ENCODE assay signal across 8 mouse cellular contexts in the genomic region with DNA sequence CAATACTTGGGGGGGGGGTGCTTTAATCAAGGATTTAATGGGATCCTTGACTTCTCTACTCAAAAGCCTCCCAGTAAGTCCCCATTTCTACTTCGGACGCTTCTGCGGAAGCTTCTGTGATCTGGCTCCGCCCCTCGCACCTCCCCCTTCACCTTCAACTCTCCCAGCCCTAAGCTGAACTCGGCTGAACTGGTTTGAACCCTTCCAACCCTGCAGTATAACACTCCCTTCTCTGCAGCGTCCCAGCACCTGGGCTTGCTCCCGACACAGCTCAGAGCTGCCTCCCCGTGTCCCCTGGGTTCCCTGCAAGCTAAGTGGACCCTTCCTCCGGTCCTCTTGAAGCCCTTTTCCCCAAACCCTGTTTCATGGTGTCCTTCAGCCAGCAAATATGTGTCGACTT.
DNase-seq lines count a peak whose midpoint lies in the region; ATAC-seq and TF ChIP-seq lines count a peak whose summit lies in the region.

No protein-coding gene starts in this region.

- peaks cover 7 to 19% of the 10 kb centered on the region in 2 experiments for H3K4me1 ChIP-seq in CH12.LX (ENCODE audit: control insufficient read depth in 1 of 2, insufficient read depth in 2 of 2)
- no peaks in the 10 kb centered on the region for H3K4me1 ChIP-seq in forebrain, postnatal 0 days (ENCODE audit: insufficient read depth)
- peaks cover 12% of the 10 kb centered on the region for H3K4me1 ChIP-seq in hindbrain, embryonic 13.5 days (replicated peaks)
- peaks cover 6% of the 10 kb centered on the region for H3K4me1 ChIP-seq in limb, embryonic 15.5 days

- DNase-seq in CH12.LX (ENCODE audit: extremely low read depth), result no peak
- DNase-seq in adrenal gland, postnatal 14 days, result peak; percentile 85
- DNase-seq in forebrain, postnatal 0 days, result no peak
- DNase-seq in thymus, postnatal 10 days (ENCODE audit: low spot score in 2 of 2), result peak; percentile 40 to 61
- DNase-seq in layer of hippocampus, adult 18-20 months (ENCODE audit: low spot score in 2 of 2), result no peak

- peaks cover 3% of the 10 kb centered on the region for H3K9me3 ChIP-seq in CH12.LX (replicated peaks; ENCODE audit: low read length)
- H3K9me3 ChIP-seq in forebrain, postnatal 0 days (ENCODE audit: low read length), result no peaks in the 10 kb centered on the region
- peaks cover 4% of the 10 kb centered on the region for H3K9me3 ChIP-seq in hindbrain, embryonic 13.5 days
- no peaks in the 10 kb centered on the region for H3K9me3 ChIP-seq in limb, embryonic 15.5 days

- no peak for ATAC-seq in forebrain, postnatal 0 days
- ATAC-seq in hindbrain, embryonic 13.5 days (ENCODE audit: low FRiP score), result no peak
- no peak for ATAC-seq in limb, embryonic 15.5 days (ENCODE audit: insufficient number of reproducible peaks, low FRiP score, low TSS enrichment, low read depth)

- TF ChIP-seq POLR2A in CH12.LX (IDR thresholded peaks at IDR 0.05; ENCODE audit: low read depth, low read length) (peak; percentile 52), myocyte (IDR thresholded peaks at IDR 0.05; ENCODE audit: insufficient read length, low read depth) (no peak)

- TF ChIP-seq RAD21 in CH12.LX (IDR thresholded peaks at IDR 0.05; ENCODE audit: low read depth, low read length), result peak; percentile 39

- H3K4me2 ChIP-seq in CH12.LX (ENCODE audit: insufficient read depth, low read depth, poor library complexity, severe bottlenecking) (peak overlapping the region; percentile 69), myocyte (ENCODE audit: low read depth) (peak overlapping the region; percentile 7)
- 0 out of 2 replicates have a peak overlapping the region, but pooled peaks have one; percentile 27 for H3K4me2 ChIP-seq in forebrain, postnatal 0 days (ENCODE audit: low read depth)
- peak overlapping the region; percentile 29 for H3K4me2 ChIP-seq in hindbrain, embryonic 13.5 days
- H3K4me2 ChIP-seq in limb, embryonic 15.5 days, result peak overlapping the region; percentile 25

- H3ac ChIP-seq in myocyte (ENCODE audit: control insufficient read depth, insufficient read length), result no peak overlapping the region

- no peak overlapping the region for H3K4me3 ChIP-seq in CH12.LX (replicated peaks in 1 of 3; ENCODE audit: low read depth in 2 of 3, low read length in 2 of 3, poor library complexity in 1 of 3)
- no peak overlapping the region for H3K4me3 ChIP-seq in forebrain, postnatal 0 days (ENCODE audit: low read depth, low read length)
- H3K4me3 ChIP-seq in hindbrain, embryonic 13.5 days, result no peak overlapping the region
- H3K4me3 ChIP-seq in limb, embryonic 15.5 days, result no peak overlapping the region
- H3K4me3 ChIP-seq in myocyte, result no peak overlapping the region

- dilution Hi-C loops in CH12.LX (cut with MboI; ENCODE audit: extremely low pct_ligation_motif_present, extremely low pct_unique_long_range_greater_than_20kb, low sequenced_read_pairs), result no loop called here

- no peak overlapping the region for H3K27ac ChIP-seq in CH12.LX (ENCODE audit: insufficient read depth, low read depth)
- H3K27ac ChIP-seq in forebrain, postnatal 0 days (ENCODE audit: low read depth, low read length), result no peak overlapping the region
- no peak overlapping the region for H3K27ac ChIP-seq in hindbrain, embryonic 13.5 days
- H3K27ac ChIP-seq in limb, embryonic 15.5 days, result no peak overlapping the region

- WGBS in forebrain, postnatal 0 days, result 10% methylated on average over 11 of the region's 11 CpGs
- WGBS in hindbrain, embryonic 13.5 days, result 7% methylated on average over 11 of the region's 11 CpGs
- WGBS in limb, embryonic 15.5 days, result 4% methylated on average over 11 of the region's 11 CpGs

- peak overlapping the region; percentile 32; the same call in 1 of the 2 replicates for H3K9ac ChIP-seq in CH12.LX (ENCODE audit: insufficient read depth, low read depth)
- no peak overlapping the region for H3K9ac ChIP-seq in forebrain, postnatal 0 days
- H3K9ac ChIP-seq in hindbrain, embryonic 13.5 days, result no peak overlapping the region
- no peak overlapping the region for H3K9ac ChIP-seq in limb, embryonic 15.5 days

- H3K27me3 ChIP-seq in CH12.LX (replicated peaks) (no peaks in the 10 kb centered on the region), myocyte (ENCODE audit: control insufficient read depth, insufficient read depth, insufficient read length) (no peaks in the 10 kb centered on the region)
- H3K27me3 ChIP-seq in forebrain, postnatal 0 days (ENCODE audit: insufficient read depth, low read length), result 0 out of 2 replicates have a peak, but pooled peaks cover 5% of the 10 kb centered on the region
- H3K27me3 ChIP-seq in hindbrain, embryonic 13.5 days, result peaks cover 14% of the 10 kb centered on the region
- H3K27me3 ChIP-seq in limb, embryonic 15.5 days, result no peaks in the 10 kb centered on the region

- peak in 1 of 2 experiments; percentile 47; a peak in 2 of 4 replicates for TF ChIP-seq CTCF in CH12.LX (conservative IDR thresholded peaks at IDR 0.05 in 1 of 2, IDR thresholded peaks at IDR 0.05 in 1 of 2; ENCODE audit: low read depth in 2 of 2, low read length in 2 of 2)
- TF ChIP-seq CTCF in forebrain, postnatal 0 days (IDR thresholded peaks at IDR 0.05; ENCODE audit: low read depth), result peak; percentile 29

- no peaks in the 10 kb centered on the region for H3K36me3 ChIP-seq in CH12.LX (replicated peaks in 1 of 2; ENCODE audit: control insufficient read depth in 1 of 2, insufficient read depth in 1 of 2, low read length in 1 of 2)
- H3K36me3 ChIP-seq in forebrain, postnatal 0 days (ENCODE audit: insufficient read depth), result no peaks in the 10 kb centered on the region
- no peaks in the 10 kb centered on the region for H3K36me3 ChIP-seq in hindbrain, embryonic 13.5 days
- no peaks in the 10 kb centered on the region for H3K36me3 ChIP-seq in limb, embryonic 15.5 days
- no peaks in the 10 kb centered on the region for H3K36me3 ChIP-seq in myocyte (ENCODE audit: control insufficient read depth, insufficient read depth)

- in situ Hi-C loops in CH12.LX (cut with MboI; ENCODE audit: low pct_ligation_motif_present, low pct_unique_long_range_greater_than_20kb, low sequenced_read_pairs), result no loop called here

- no peak for TF ChIP-seq EP300 in CH12.LX (IDR thresholded peaks at IDR 0.05; ENCODE audit: low read length)

- H3K79me2 ChIP-seq in CH12.LX (replicated peaks; ENCODE audit: control insufficient read depth, extremely low read depth, insufficient read depth, poor library complexity, severe bottlenecking), result no peaks in the 10 kb centered on the region
- H3K79me2 ChIP-seq in myocyte (ENCODE audit: control insufficient read depth, insufficient read depth), result no peaks in the 10 kb centered on the region

TF ChIP-seq in CH12.LX, 34 proteins besides CTCF, POLR2A, EP300 and RAD21:
- TF ChIP-seq JUND (conservative IDR thresholded peaks at IDR 0.05; ENCODE audit: low read depth, low read length) (no peak), ELF1 (IDR thresholded peaks at IDR 0.05; ENCODE audit: low read depth, low read length) (0 out of 2 replicates have a peak, but pooled peaks have one; percentile 10), SMC3 (IDR thresholded peaks at IDR 0.05; ENCODE audit: low read depth, low read length) (peak; percentile 45), ZMIZ1 (IDR thresholded peaks at IDR 0.05; ENCODE audit: low read depth, low read length) (no peak), BHLHE40 (IDR thresholded peaks at IDR 0.05; ENCODE audit: low read depth, low read length) (no peak)

TF ChIP-seq in myocyte, 11 proteins besides CTCF, POLR2A, EP300 and RAD21:
- no peak for TF ChIP-seq MYOD1 (IDR thresholded peaks at IDR 0.05; ENCODE audit: control insufficient read depth in 1 of 3, insufficient read length in 2 of 3, low read depth in 2 of 3)
- no peak for TF ChIP-seq POLR2AphosphoS2 (IDR thresholded peaks at IDR 0.05; ENCODE audit: insufficient read length, low read depth)
- no peak for TF ChIP-seq TCF12 (IDR thresholded peaks at IDR 0.05; ENCODE audit: insufficient read depth, poor library complexity, severe bottlenecking)
- no peak for TF ChIP-seq CEBPB (IDR thresholded peaks at IDR 0.05; ENCODE audit: insufficient read depth, poor library complexity, severe bottlenecking)
- TF ChIP-seq E2F4 (IDR thresholded peaks at IDR 0.05; ENCODE audit: insufficient read depth), result no peak
- no peak for TF ChIP-seq MAX (IDR thresholded peaks at IDR 0.05; ENCODE audit: low read depth)
- TF ChIP-seq REST (IDR thresholded peaks at IDR 0.05; ENCODE audit: insufficient read depth, insufficient read length), result no peak
- TF ChIP-seq TCF3 (IDR thresholded peaks at IDR 0.05; ENCODE audit: insufficient read length, low read depth), result no peak
- no peak for TF ChIP-seq MYOG (IDR thresholded peaks at IDR 0.05; ENCODE audit: control insufficient read depth in 1 of 3, insufficient read depth in 1 of 3, insufficient read length in 2 of 3, low read depth in 2 of 3)
- no peak for TF ChIP-seq SRF (IDR thresholded peaks at IDR 0.05; ENCODE audit: control insufficient read depth, insufficient read length, low read depth)
- TF ChIP-seq USF1 (IDR thresholded peaks at IDR 0.05; ENCODE audit: low read depth), result no peak
TF ChIP-seq in myocyte: peak in this region for 0.

Comparison
In these comparisons a context has a peak if more than half of its experiments do, and no peak if none do; other contexts are left out.
1. DNase-seq: peak in adrenal gland, postnatal 14 days (single experiment) and thymus, postnatal 10 days (2 of 2); none in CH12.LX (single experiment), forebrain, postnatal 0 days (single experiment) and layer of hippocampus, adult 18-20 months (0 of 2).
2. H3K4me2 ChIP-seq: peak in every context shown above with its lines; median percentile 69 in CH12.LX; 29 in hindbrain, embryonic 13.5 days; 27 in forebrain, postnatal 0 days; 25 in limb, embryonic 15.5 days; 7 in myocyte.